Mouse (Mus musculus) NIH3T3 (cell line): Measurements from ENCODE around the gene Rnf166.

Experiments
- DNase-seq: peaks from one replicate; pipeline ENCODE4 v3.0.0-alpha.2; 2012; ENCODE audit warnings: low read depth

The Rnf166 gene

DNA sequence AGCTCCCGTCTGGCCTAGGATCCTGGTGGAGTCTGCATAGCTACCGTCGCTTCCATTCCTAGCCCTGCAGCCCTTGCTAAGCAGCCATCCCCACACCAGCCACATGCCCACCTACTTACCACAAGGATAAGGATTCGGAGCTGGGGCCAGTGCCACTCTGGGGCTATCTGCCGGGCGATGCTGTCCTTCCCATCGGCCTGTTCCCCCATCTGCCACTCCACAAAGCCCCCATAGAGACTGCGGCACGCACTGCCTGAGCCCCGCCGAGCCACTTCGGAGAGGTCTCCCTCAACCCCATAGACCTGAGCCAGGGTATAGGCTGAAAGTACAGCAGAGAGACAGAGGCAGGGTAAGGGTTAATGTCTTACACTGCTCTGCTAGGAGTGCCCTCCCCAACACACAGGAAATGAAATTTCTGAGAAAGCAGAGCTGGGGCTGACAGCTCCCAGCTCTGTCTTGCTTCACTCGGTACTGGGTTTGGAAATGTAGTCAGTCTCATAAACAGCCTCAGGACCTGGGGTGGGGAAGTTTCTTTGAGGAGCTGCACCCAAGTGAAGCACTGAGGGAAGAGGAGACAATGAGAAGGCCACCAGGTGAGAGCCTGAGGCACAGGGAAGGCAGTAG is 38.0 kb downstream of the Rnf166 start:
- DNase-seq = no peak

DNA sequence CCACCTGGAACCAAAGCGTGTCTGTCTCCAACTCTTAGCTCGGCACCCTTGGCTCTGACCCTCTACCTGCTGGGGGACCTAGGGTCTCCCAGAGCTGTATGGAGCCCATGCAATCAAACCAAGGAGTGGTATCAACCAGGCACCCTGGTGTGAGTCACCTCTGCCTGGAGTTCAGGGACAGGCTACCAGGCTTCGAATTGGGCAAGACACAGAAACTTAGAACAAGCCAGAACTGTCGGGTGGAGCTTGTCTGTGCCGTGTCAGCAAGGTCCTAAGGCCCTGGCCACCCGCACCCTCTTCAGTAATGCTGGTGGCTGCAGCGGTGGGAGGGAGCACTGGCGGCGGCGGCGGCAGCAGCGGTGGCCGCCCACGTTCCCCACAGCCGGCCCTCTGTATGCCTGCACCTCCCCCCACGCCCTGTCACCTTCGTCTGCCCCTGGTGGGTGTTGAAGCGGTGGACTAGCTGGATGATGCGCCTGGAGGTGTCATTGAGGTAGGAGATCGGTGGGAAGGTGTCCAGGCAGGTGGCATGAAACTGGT is 39.2 kb downstream of the Rnf166 start:
- DNase-seq = no peak

DNA sequence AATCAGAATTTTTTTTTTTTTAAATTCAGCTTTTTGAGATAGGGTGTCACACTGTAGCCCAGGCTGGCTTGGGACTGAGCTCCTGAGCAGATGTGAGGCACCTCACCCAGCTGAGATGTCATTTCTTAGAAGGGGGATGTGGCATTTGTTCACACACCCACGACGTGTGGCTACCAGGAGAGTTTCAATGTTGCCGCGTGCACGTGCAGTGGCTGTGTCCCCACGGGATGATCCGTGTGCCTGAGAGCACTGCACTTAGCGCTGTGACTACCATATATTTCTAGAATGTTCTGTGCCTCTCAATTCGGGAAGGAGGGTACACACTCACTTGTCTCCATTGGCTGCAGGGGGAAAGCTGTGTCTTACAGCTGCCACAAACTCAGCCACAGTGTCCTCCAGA is 39.7 kb downstream of the Rnf166 start:
- no peak for DNase-seq

DNA sequence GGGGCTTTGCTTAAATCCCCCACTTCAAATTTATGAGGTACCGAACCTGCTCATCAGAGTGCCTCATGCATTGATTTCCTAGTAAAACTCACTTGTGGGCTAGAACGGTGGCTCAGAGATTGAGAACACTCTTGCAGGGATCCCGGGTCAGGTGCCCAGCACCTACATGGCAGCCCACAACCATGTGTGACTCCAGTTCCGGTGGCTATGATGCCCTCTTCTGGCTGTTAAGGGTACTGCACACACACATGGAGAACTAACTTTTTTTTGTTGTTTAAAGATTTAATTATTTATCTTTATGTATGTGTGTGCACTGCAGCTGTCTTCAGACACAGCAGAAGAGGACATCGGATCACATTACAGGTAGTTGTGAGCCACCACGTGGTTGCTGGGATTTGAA is 40.5 kb downstream of the Rnf166 start:
- DNase-seq = peak; percentile 40

DNA sequence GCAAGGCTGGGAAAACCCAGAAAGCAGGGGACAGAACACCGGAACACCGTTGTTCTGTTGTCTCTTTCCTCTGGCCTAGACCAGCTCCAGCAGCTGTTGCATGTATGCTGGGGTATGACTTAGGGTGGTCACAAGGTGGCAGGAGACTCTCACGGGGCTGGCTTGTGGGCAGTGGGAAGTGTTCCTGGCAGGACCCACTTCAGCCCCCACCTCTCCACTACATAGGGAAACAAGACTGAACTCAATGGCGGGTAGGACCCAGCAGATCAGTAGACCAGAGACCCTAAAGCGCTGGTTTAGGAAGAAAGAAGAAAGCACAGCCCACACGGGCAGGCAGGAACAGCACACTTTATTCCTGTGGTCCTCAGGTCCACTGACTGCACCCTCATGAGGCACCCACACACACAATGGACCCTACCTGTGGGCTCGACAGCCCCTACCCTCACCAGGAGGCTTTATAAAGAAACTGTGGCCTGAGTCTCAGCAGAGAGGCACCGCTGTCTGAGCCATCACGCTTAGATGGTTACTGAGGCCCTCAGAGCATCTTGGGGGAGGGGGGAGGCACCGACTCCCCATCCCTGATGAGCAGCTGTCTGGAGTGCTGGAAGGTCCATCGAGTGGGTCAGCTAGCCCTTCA is 42.5 kb downstream of the Rnf166 start:
- DNase-seq = peak; percentile 37

DNA sequence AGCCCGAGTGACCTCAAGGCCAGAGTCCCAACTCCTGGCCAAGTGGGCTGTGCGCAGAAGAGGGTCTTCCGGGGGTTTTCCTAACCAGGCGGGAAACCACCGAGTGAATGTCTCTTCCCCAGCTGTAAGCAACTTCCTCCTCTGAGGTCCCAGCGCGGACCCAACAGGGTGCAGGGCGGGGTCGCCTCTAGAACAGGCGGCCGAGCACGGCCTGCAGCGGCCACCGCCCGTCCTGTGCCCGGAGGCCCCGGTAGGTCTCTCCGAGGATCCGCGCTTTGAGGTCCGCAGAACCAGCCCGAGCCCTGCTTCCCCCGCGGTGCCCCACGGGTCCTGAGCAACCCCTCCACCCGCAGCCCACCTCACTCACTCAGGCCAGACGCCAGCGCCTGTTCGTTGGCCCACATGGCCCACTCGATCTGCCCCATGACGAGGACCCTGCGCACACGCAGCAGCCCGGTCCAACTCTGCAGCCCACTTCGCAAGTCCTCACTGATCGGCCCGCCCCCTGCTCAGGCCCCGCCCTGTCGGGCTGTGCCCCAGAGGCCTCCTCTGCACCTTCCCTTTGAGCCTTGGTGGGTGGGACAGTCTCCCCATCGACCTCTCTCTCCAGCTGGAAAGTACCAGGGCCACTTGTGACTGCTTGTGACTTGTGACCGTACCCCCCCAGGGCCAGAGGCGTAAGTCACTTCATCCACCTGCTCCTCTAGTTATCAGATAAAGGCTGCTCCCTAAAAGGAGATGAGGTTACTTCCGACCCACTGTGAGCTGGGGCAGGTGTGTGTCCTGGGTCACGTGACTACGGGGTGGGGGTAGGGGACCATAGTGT is 43.2 kb downstream of the Rnf166 start, which contains the start of gene Cyba:
Gene Cyba (minus strand): TSS at position 488 of the 826 bp plus-strand sequence.
- peak; percentile 66 for DNase-seq

DNA sequence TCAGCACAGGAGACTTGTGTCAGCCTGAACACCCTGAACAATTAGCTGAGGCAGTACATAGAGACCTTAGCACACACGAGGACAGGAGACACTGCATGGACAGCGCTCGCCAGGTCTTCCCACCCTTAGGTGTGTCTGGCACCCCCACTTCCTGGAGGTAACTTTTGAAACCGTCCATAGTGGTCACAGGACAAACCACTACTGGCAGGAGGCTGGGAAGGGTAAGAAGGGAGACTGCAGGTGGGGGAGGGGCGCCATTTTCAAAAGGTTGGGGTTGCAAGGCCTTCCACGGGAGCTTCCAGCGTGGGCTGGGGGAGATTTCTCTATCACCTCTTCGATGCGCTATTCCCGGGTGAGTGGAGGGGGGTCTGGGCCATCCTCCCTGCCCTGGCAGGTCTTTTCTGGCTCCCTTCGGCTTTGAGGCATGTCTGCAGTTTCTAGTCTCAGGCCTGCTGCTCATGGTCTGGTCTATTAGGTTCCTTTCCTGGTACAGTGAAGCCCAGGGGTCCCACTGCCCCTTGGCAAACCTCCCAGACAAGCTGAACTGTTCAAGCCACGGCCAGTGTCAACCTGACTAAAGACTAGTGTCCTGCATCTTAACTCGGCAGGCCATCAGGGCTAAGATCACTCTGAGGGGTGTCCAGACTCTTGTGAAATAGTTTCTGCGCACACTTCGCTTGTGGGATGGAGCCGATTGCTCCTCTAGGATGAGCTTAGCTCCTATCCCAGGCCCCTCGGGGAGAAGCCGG is 44.0 kb downstream of the Rnf166 start:
- peak; percentile 36 for DNase-seq

DNA sequence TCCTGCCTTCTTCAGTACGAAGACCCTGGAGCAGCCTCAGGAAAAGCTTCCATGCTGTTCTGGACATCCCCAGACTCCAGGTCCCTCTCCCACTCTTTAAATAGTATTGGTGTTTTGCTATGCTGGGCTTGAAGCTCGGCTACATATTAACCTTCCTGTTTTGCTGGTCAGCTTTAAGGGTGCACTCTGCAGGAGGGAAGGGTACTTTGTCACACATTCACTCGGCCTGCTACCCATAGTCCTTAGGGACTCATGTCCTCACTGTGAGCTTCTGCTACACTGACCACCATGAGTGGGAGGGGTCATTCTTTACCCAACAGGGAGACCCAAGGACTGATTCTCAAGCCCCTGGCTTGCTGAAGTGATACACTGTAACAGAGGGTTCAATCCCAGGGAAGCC is 45.2 kb downstream of the Rnf166 start:
- no peak for DNase-seq

DNA sequence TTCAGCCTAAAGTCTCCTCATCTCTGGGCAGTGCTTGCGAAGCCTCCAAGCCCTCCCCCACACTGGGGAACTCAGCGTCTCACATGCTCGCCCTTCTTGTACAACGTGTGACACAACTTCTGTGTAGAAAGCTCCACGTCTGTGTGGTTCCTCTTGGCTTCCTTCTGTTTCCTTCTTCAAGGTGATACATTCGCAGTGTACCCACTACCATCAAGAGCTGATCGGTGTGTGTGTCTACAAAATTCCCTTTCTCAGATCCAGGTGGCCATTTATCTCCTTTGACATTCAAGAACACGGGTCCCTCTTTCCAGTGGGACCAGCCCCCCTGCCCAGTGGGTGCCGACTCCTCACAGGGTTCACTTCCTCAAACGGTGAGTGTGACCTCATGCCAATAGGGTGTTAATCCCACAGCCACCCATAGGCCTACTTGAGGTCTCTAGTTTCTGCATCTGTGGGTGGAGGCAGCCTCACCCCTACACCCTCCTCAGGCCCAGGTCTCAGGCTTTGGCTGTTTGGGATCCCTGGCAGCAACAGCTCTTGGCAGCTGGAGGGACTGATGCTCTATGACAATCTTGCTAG is 45.7 kb downstream of the Rnf166 start:
- DNase-seq = no peak

DNA sequence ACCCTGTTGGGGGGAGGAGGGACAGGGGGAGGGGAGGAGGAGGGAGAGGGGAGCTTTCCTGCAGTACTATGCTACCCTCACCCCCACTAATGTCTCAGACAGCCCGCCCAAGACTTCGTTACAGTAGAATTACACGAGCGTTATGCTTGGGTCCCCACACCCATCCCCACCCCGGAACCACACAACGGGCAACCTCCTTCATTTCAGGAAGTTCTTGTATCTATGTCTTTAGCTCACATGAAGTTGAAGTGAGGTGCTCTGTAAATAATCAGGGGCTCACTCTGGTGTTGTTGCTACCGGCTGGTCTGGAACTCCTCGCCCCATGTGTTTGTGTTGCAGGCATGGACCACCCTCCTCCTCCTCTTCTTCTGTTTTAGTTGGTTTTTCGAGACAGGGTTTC is 47.7 kb downstream of the Rnf166 start:
- no peak for DNase-seq

DNA sequence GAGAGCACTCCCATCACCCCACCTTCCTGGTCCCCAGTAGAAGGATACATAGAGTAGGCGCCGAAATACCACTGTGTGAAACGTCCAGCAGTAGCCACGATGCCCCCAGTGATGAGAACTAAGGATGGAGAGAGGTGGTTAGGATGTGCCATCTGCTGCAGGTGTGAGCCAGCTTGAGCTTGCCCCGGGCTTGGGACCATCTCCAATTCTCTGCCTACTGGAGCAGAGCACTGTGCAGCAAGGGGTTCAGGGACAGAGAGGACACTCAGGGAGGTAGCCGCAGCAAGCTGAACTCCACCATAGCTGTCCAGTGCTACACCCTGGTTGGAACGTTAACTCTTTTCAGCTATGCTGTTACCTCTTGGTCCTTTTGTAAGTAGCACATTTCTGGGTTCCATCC is 48.3 kb downstream of the Rnf166 start:
- no peak for DNase-seq

DNA sequence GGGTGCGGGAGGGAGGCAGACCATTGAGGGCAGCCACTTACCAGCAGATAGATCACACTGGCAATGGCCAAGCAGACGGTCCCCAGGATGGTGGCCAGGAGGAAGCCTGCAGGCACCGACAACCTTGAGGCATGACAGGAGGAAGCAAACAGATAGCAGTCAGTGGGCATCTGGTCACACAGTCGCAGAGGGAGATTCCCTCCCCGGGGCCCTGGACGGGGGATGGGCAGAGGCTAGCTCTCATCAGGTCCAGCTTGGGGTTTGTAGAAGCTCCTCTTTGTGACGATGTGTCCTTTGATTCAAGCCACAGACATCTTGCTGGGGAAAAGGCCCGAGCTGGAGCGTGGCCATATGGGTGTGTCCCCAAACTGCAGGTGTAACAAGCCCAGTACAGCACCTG is 49.7 kb downstream of the Rnf166 start:
- no peak for DNase-seq

DNA sequence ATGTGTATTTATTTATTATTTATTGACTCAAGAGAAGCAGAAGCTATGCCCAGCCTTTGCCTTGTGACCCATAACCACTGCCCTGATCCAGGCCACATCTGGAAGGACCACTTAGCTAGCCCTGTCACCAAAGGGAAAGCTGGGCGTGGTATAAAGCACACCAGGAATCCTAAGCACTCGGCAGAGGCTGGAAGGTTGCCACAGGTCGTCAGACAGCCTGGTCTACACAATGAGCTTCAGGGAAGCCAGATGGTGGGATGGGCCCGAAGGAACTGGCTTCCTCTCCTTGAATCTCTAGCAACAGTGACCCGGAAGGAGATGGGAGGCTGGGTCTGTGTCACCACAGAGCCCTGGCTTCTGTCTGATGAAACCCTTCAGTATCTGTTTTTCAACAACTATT is 52.2 kb downstream of the Rnf166 start:
- DNase-seq = peak; percentile 61

DNA sequence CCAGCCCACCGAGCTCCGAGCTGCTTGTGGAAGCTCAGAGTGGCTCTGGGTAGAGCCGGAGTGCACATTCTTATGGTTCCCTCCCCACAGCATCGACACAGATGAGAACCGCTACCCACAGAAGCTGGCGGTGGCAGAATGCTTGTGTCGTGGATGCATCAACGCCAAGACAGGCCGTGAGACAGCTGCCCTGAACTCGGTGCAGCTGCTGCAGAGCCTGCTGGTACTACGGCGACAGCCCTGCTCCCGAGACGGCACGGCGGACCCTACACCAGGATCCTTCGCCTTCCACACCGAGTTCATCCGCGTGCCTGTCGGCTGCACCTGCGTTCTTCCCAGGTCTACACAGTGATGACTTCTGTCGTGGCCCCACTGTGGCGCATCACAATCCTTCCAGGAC is 52.6 kb downstream of the Rnf166 start:
- DNase-seq = no peak

DNA sequence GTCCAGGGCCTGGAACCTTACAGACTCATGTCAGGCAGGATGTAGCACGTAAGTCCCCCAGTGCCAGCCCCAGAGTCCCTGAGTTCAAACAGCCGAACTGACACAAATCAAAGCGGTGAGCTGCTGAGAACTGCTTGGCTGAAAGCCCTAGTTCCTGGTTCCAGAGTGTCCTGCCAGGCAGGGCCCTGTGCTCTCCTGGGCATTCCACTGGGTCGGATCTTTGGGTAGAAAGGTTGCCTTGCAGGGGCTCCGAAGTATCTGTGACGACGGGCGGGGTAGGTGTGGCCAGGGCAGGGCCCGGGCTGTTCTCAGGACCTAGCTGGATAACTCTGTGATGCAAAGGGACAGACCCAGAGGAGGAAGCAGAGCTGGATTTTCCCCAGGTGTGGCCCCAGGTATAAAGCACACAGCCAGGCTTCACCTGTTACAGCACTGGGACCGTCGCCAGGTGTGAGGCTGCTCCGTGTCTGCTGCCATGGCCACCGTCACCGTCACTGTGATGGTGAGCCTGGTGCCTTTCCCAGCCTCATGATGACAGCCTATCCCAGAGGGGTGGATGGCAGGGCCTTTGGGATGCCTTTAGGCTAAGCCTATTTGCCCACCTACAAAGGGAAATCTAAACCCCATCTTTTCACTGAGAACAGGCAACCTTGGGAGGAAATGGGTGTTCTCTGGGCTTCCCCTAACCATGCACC is 54.3 kb downstream of the Rnf166 start, which contains the start of gene Il17c:
Gene Il17c (plus strand): TSS at position 645 of the 695 bp plus-strand sequence.
- no peak for DNase-seq

DNA sequence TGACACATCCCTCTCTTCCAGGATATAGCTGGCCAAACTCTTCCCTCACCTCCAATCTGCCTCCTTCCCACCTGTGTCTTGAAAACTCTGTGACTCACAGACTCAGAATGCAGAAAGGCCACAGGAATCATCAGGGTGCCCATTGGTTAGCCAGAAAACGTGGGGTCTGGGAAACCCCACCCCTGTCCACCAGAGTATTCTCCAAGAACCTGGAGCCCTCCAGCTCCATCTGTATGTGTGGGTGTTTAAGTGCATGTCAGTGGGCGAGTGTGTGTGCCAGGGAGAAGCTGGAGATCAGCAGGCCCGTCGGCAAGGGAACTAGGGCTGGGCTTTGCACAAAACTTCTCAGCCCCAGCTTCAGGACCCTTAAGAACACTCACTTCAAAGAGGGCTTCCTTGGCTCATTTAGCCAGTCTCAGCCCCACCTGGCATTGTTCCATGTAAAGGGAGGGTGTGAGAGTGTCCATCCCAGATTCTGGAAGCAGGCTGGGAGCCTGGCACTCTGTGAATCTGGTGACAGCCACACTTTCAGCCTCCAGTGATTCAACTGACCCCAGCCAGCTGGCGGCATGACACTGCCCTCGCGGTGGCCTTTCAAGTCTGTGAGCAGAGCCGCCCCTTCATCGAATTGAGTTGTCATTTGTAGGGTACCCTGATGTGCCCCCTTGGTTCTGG is 55.8 kb downstream of the Rnf166 start:
- peak; percentile 25 for DNase-seq
